Mouse (Mus musculus): Measurements from ENCODE around the gene Ate1. TPM values are rescaled to one million over a fixed set of nuclear protein-coding genes. Genes with fewer than 3 reads are reported as not detected.

Ate1 gene
- polyA plus RNA-seq, 1 experiment = 10.6 TPM

DNA sequence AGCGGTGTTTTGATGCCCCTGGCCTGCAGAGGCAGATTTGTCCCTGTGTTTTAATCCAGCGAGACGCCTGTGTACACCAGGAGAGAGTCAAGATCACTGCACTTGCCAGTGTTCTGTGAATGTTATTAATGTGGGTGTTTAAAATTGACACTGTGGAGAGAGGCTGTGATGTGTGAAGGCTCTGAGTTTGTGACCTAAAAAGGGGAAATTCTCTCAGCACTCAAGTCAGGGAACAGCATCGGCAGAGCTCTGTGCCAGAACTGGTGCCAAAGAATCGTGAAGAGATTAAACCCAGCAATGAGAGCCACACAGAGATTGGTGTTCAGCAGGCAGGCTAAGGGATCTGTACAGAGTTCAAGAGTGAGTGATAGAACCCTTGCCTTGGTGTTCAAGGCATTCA, 35.4 kb upstream of the Ate1 start:
- Histone ChIP-seq H3K36me3 (ENCODE audit: control insufficient read depth, insufficient read depth, low read length) (no peaks in the 10 kb centered on the region), H3K27me3 (replicated peaks; ENCODE audit: control insufficient read depth, insufficient read depth, low read length) (no peaks in the 10 kb centered on the region), H3K4me3 (ENCODE audit: insufficient read depth, low read depth, low read length) (no peak overlapping the region), H3K27ac (ENCODE audit: insufficient read depth, low read depth, low read length) (no peak overlapping the region), H3K4me1 (ENCODE audit: control insufficient read depth, insufficient read depth, low read length) (peaks cover 7% of the 10 kb centered on the region)
- TF ChIP-seq CTCF (conservative IDR thresholded peaks at IDR 0.05; ENCODE audit: insufficient read depth, insufficient read length, low read depth, low read length) = no peak
- TF ChIP-seq POLR2A (IDR thresholded peaks at IDR 0.05; ENCODE audit: low read depth, low read length) = no peak
- 65% methylated on average over 5 of the region's 5 CpGs for WGBS
- DNase-seq = no peak

DNA sequence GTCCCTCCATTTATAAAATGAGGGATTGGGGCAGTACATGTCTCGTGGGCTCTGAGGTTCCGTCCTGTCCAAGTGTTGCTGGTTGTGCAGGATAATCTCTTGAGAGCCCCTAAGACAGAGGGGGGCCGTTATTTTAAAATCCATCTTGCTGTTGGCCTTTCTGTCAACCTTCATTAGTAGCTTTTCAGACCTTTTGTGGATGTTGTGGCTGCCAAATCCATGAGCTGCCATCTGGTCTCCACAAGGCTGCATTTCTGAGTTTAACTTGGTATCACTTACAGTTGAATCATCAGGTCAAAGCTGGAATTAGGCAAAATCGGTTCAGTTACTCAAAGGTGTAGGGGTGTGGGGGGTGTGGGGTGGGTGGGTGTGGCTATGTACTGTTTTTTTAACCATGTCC, 33.2 kb upstream of the Ate1 start:
- Histone ChIP-seq H3K4me3 (ENCODE audit: insufficient read depth, low read depth, low read length) (no peak overlapping the region), H3K36me3 (ENCODE audit: control insufficient read depth, insufficient read depth, low read length) (no peaks in the 10 kb centered on the region), H3K4me1 (ENCODE audit: control insufficient read depth, insufficient read depth, low read length) (peaks cover 7% of the 10 kb centered on the region), H3K27ac (ENCODE audit: insufficient read depth, low read depth, low read length) (no peak overlapping the region), H3K27me3 (replicated peaks; ENCODE audit: control insufficient read depth, insufficient read depth, low read length) (no peaks in the 10 kb centered on the region)
- WGBS = 83% methylated on average over 4 of the region's 4 CpGs
- DNase-seq = no peak
- no peak for TF ChIP-seq POLR2A (IDR thresholded peaks at IDR 0.05; ENCODE audit: low read depth, low read length)
- no peak for TF ChIP-seq CTCF (conservative IDR thresholded peaks at IDR 0.05; ENCODE audit: insufficient read depth, insufficient read length, low read depth, low read length)

DNA sequence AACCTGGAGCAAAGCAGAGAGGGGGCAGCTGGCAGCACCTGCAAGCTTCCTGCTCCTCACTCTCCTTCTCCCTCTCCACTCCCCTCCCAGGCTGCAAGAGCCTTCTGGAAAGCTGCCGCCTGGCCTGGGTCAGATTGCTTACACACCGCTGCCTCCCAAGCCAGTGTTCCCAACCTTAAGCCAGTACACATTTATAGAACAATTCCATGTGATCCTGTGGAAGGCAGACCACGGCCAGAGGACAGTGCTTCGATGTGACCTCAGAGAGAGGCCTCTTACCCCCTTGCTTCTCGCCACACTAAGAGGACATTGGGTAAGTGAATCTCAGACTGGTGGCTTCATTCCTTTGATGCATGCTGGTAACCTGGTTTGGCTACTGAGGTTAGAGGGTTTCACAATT, 32.6 kb upstream of the Ate1 start:
- no peak overlapping the region for H3K4me3 ChIP-seq (ENCODE audit: insufficient read depth, low read depth, low read length)
- H3K4me1 ChIP-seq (ENCODE audit: control insufficient read depth, insufficient read depth, low read length) = peaks cover 7% of the 10 kb centered on the region
- H3K27ac ChIP-seq (ENCODE audit: insufficient read depth, low read depth, low read length) = peak overlapping the region; percentile 37; the same call in 1 of the 2 replicates
- no peaks in the 10 kb centered on the region for H3K36me3 ChIP-seq (ENCODE audit: control insufficient read depth, insufficient read depth, low read length)
- peak; percentile 35 for DNase-seq
- TF ChIP-seq POLR2A (IDR thresholded peaks at IDR 0.05; ENCODE audit: low read depth, low read length) (no peak), CTCF (conservative IDR thresholded peaks at IDR 0.05; ENCODE audit: insufficient read depth, insufficient read length, low read depth, low read length) (no peak)
- 40% methylated on average over 5 of the region's 5 CpGs for WGBS
- H3K27me3 ChIP-seq (replicated peaks; ENCODE audit: control insufficient read depth, insufficient read depth, low read length) = no peaks in the 10 kb centered on the region

DNA sequence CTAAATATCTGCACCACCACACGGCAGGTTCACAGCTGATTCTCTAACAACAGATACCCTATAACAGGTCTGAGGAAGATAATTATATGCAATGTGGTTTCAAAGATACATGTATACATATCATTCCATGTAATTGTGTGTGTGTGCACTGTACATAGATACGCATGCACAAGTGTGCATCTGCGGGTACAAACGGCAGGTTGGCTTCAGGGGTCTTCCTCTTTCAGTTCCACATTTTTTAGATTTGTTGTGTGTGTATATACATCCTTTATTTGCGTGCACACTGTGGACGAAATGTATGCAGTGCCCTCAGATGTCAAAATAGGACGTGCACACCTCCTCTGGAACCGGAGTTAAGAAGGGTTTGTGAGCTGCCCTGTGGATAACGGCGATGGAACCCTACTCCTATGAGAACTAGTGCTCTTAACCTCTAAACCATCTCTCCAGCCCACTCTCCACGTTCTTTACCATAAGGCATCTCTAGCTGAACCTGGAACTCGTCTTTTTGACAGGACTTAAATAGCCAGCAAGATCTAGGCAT, 27.5 kb upstream of the Ate1 start:
- no peak for DNase-seq
- 86% methylated on average over 12 of the region's 12 CpGs for WGBS
- no peaks in the 10 kb centered on the region for H3K36me3 ChIP-seq (ENCODE audit: control insufficient read depth, insufficient read depth, low read length)

DNA sequence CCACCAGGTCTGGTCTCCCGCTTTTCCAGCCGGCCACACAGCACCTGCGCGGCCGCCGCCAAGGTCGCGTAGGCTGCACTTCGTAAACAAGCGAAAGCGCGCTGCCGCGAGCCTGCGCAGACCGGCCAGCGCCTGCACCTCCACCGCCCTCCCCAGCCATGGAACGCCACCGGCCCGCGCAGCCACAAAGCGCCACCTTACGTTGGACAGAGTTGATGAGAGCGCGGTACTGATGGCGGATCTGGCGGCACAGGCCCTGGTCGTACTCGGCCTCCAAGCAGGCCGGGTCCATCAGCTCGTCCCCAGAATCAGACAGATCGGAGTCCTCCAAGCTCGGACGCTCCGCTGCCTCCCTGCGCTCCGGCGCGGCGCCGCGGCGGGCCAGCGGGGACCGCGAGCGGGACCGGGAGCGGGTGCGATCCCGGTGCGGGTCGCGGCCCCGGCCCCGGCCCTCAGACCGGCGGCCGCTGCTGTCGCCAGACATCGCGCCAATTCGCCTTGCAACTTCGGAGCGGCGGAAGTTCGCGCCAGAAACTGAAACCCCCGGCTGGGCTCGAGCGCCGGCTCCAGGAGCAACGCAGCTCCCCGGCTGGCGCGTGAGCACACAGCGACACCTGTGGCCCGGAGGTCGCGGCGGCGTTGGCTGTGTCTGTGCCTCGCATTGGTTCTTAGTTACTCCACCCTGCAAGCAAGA, 26.8 kb upstream of the Ate1 start:
- under 1% methylated on average over 84 of the region's 84 CpGs for WGBS
- TF ChIP-seq CTCF (conservative IDR thresholded peaks at IDR 0.05; ENCODE audit: insufficient read depth, insufficient read length, low read depth, low read length) = peak; percentile 85
- peak; percentile 53 for TF ChIP-seq POLR2A (IDR thresholded peaks at IDR 0.05; ENCODE audit: low read depth, low read length)

More for the DNA sequence above, 27.5 kb upstream of the Ate1 start:
- TF ChIP-seq POLR2A (IDR thresholded peaks at IDR 0.05; ENCODE audit: low read depth, low read length) (no peak), CTCF (conservative IDR thresholded peaks at IDR 0.05; ENCODE audit: insufficient read depth, insufficient read length, low read depth, low read length) (no peak)
- Histone ChIP-seq H3K27me3 (replicated peaks; ENCODE audit: control insufficient read depth, insufficient read depth, low read length) (no peaks in the 10 kb centered on the region), H3K4me3 (ENCODE audit: insufficient read depth, low read depth, low read length) (no peak overlapping the region), H3K4me1 (ENCODE audit: control insufficient read depth, insufficient read depth, low read length) (peaks cover 7% of the 10 kb centered on the region), H3K27ac (ENCODE audit: insufficient read depth, low read depth, low read length) (no peak overlapping the region; the same call in 1 of the 2 replicates)

DNA sequence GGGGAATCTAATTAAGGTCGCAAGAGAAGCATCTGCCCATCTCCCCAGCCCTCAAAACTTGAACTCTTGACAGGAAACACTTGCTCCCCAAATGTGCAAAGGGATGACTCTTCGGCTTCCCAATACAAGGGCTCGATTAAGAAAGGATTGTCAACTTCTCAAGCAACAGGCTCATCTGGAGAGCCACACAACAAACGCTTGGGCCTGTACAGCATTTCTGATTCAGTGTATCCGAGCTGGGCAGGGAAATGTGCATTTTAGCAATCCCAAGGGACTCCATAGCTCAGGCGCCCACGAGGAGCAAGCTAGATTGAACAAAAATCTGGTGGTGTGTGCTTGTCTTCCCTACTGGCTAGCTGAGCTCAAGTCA, 26.2 kb upstream of the Ate1 start:
- Histone ChIP-seq H3K27me3 (replicated peaks; ENCODE audit: control insufficient read depth, insufficient read depth, low read length) (no peaks in the 10 kb centered on the region), H3K4me1 (ENCODE audit: control insufficient read depth, insufficient read depth, low read length) (peaks cover 3% of the 10 kb centered on the region; the same call in 1 of the 2 replicates), H3K27ac (ENCODE audit: insufficient read depth, low read depth, low read length) (peak overlapping the region; percentile 94), H3K36me3 (ENCODE audit: control insufficient read depth, insufficient read depth, low read length) (no peaks in the 10 kb centered on the region; the same call in 1 of the 2 replicates), H3K4me3 (ENCODE audit: insufficient read depth, low read depth, low read length) (peak overlapping the region; percentile 90)
- TF ChIP-seq POLR2A (IDR thresholded peaks at IDR 0.05; ENCODE audit: low read depth, low read length) (no peak), CTCF (conservative IDR thresholded peaks at IDR 0.05; ENCODE audit: insufficient read depth, insufficient read length, low read depth, low read length) (no peak)
- DNase-seq = no peak
- 3% methylated on average over 7 of the region's 7 CpGs for WGBS

More for the DNA sequence above, 26.8 kb upstream of the Ate1 start:
- Histone ChIP-seq H3K27me3 (replicated peaks; ENCODE audit: control insufficient read depth, insufficient read depth, low read length) (no peaks in the 10 kb centered on the region), H3K4me3 (ENCODE audit: insufficient read depth, low read depth, low read length) (peak overlapping the region; percentile 90), H3K4me1 (ENCODE audit: control insufficient read depth, insufficient read depth, low read length) (peaks cover 3% of the 10 kb centered on the region; the same call in 1 of the 2 replicates), H3K36me3 (ENCODE audit: control insufficient read depth, insufficient read depth, low read length) (no peaks in the 10 kb centered on the region), H3K27ac (ENCODE audit: insufficient read depth, low read depth, low read length) (peak overlapping the region; percentile 98)
- DNase-seq = peak; percentile 95

DNA sequence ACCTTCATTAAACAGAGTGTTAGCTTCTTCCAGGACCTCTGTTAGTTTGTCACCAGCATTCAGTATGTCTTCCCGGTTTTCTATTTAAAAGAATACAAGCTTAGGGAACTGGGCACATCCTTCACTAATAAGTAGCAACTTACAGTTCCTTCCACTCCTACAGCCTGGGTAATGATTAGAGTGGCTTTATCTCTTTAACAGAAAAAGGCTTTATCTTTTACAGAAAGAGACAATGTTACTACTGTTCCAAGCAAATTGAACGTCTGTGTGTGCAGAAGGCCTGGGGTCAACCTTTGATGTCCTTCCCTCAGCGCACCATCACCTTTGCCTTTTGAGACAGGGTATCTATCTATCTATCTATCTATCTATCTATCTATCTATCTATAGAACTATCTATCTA, 25.7 kb upstream of the Ate1 start:
- H3K4me3 ChIP-seq (ENCODE audit: insufficient read depth, low read depth, low read length) = peak overlapping the region; percentile 90
- no peaks in the 10 kb centered on the region for H3K27me3 ChIP-seq (replicated peaks; ENCODE audit: control insufficient read depth, insufficient read depth, low read length)
- peaks cover 3% of the 10 kb centered on the region; the same call in 1 of the 2 replicates for H3K4me1 ChIP-seq (ENCODE audit: control insufficient read depth, insufficient read depth, low read length)
- 26% methylated on average over 3 of the region's 3 CpGs for WGBS
- no peak for DNase-seq
- H3K27ac ChIP-seq (ENCODE audit: insufficient read depth, low read depth, low read length) = peak overlapping the region; percentile 94
- no peaks in the 10 kb centered on the region; the same call in 1 of the 2 replicates for H3K36me3 ChIP-seq (ENCODE audit: control insufficient read depth, insufficient read depth, low read length)
- TF ChIP-seq POLR2A (IDR thresholded peaks at IDR 0.05; ENCODE audit: low read depth, low read length) = no peak
- TF ChIP-seq CTCF (conservative IDR thresholded peaks at IDR 0.05; ENCODE audit: insufficient read depth, insufficient read length, low read depth, low read length) = no peak
